Mouse (Mus musculus) cerebellum, postnatal 25 days (tissue): Measurements from ENCODE around the gene Hk3.

Source experiments
- DNase-seq, 2 experiments: peaks; one replicate each; pipeline ENCODE4 v3.0.0; 2021; ENCODE audit warnings: mixed read lengths in 2 of 2

Hk3 gene

GRCm38 (mm10) chr13:55021194-55021779 is at the start of gene Hk3:
Gene Hk3 (minus strand): TSS chr13:55021385.
- no peak for DNase-seq

GRCm38 (mm10) chr13:55069719-55070118 is 48.5 kb upstream of the Hk3 start:
- DNase-seq, result no peak

- DNase-seq, result no peak
Observed at GRCm38 (mm10) chr13:55063276-55063675, 42.1 kb upstream of the Hk3 start.

- peak; percentile 15 to 48 for DNase-seq
Observed at GRCm38 (mm10) chr13:55058042-55058441, 36.9 kb upstream of the Hk3 start.

- DNase-seq, result no peak
Observed at GRCm38 (mm10) chr13:55047706-55048105, 26.5 kb upstream of the Hk3 start.

GRCm38 (mm10) chr13:55040016-55040415 is 18.8 kb upstream of the Hk3 start:
- no peak for DNase-seq

DNA sequence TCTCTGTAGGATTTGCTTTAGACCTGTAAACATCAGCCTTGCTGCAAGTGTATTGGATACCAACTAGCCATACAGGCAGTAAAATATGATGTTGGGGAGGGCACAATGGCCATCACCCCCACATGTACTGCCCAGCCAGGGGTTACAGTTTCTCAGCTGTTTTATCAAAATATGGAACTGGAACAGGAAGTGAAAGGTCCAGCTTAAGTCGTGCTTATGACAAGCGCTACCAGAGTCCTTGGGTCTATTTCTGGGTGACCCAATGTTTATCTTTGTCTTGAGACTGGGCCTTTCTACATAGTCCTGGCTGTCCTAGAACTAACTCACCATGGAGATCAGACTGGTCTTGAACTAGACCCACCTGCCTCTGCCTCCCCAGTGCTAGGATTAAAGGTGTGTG is 3.0 kb upstream of the Hk3 start:
- DNase-seq, result no peak

DNA sequence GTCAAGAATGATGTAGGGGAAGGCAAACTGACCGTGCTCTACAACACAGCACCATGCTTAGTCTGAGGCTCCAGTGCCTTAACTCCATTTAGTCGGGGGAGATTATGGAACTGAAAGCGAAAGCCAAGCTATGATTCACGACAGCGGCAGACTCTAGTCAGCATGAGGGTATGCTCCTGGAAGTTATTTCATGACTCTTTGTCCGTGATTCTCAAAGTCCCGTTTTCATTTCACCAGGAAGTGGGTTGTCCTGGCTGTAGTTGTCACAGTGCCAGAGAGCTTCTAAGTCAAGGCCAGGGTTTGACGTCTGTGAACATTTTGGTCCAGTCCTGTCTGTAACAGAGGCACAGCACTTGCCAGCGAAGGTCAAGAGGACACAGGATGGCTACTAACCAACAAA is 1.5 kb upstream of the Hk3 start:
- DNase-seq, result no peak

DNA sequence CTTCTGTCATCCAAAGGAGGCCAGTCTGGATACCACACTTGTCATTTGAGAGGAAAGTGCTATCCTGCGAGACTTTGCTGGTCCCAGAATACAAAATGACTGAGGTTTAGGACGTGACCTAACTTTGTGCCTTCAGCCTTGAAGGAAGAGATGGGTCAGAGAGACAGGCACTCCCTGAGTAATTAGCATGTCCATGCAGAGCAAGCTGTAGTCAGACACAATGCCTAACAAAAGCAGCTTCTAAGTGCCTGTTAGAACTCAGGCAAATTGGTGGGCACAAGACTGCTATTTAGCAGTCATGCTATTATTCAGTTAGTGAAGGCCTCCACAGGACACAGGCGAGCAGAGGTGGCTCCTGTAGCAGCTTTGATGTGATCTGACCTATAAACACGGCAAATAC is 1.1 kb upstream of the Hk3 start:
- DNase-seq, result no peak

- DNase-seq, result no peak
Observed at GRCm38 (mm10) chr13:55020051-55020450, 1.1 kb downstream of the Hk3 start.

GRCm38 (mm10) chr13:55019181-55019580 is 2.0 kb downstream of the Hk3 start:
- peak in 1 of 2 experiments; percentile 56 for DNase-seq

DNA sequence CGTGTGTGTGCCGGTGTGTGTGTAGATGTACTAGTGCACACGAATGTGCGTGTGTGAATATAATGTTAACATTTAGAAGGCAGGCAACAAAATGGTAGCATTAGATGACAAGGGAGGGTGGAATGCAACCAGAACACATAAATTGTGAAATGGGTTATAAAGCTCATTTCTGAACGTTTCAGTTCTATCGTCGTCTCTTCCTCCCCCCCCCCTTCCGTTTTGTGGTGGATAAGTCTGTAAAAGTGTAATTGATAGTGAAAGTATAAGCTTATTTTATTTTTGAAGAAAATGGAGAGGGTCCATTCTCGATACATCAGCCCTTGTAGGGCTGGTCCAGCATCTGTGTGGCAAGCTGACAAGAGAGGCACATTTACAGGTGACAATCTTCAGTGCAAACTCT is 2.5 kb downstream of the Hk3 start:
- no peak for DNase-seq

DNA sequence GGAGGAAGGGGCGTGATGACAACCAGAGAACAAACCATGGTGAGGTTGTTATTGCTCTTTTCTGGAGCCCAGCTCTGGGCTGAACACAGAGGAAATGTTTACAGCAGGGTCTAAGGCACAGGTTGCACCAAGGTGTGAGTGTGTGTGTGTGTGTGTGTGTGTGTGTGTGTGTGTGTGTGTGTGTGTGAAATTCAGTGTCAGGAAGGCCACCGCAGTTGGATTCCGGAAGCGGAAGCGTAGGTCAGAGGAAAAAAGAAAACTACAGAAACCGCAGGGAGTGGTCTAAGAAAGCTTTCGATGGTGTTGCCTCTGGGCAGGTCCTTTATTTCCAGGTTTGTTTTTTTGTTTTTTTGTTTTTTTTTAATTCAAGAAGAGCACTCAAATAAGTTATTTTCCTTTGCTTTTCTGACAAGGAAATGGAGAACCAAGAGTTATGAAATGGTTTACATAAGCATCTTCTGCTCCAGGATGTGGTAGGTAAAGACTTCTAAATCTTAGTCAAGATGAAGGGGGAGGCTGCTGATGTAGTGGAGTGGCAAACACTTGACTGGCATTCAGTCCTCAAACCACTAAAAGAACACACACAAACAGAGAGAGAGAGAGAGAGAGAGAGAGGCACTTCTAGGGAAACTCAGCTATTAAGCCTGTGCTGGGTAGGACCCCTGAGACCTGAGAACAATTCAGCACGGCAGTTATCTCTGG is 3.1 kb downstream of the Hk3 start:
- DNase-seq, result no peak

DNA sequence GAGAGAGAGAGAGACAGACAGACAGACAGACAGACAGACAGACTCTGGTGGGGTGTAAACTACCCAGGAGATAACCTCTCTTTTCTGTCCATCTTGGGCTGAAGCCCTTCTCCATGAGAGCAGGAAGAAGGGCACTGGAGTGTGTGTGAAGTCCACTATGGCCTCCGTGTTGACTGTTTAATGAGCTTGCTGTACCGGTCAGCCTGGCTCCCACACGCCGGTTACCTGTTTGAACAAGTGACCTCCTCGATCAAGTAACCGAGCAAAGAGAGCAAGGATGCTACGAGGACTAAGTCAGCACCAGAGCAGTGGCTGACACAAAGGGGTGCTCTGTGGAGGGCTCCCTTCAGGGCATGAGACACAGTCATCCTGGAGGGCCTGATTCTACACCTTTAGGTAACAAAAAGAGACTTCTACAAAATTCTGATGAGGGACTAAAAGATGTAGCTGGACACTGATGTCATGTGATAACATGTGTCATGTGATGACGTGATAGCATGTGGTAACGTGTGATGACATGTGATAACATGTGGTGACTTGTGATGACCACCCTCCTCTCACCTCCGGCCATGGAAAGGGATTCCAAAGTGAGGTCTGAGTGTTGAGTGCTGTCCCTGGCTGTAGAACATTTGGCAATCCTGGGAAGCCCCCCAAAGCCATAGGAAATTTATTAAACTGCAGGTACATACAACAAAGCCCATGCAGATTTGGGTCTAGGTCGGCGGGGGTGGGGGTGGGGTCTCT is 3.9 kb downstream of the Hk3 start:
- DNase-seq, result no peak

DNA sequence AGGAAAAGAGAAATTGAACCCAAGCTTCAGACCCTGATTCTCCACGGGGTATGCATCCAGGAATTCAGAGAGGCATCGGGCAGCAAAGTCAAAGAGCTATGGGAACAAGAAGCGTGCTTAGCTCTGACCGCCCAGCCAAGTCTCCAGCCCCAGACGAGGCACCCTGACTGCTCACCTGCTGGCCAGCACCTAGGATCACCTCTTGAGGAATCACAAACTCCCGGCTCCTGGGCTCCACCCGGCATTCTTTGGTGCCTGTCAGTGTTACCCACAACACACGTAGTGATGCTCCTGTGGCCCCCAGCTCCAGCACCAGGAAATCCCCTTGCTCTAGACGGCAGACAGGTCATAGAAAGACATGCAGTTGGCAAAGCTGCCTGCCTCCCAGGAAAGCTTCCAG is 6.7 kb downstream of the Hk3 start:
- no peak for DNase-seq

- DNase-seq, result no peak
Observed at GRCm38 (mm10) chr13:55013702-55014344, 7.4 kb downstream of the Hk3 start.

DNA sequence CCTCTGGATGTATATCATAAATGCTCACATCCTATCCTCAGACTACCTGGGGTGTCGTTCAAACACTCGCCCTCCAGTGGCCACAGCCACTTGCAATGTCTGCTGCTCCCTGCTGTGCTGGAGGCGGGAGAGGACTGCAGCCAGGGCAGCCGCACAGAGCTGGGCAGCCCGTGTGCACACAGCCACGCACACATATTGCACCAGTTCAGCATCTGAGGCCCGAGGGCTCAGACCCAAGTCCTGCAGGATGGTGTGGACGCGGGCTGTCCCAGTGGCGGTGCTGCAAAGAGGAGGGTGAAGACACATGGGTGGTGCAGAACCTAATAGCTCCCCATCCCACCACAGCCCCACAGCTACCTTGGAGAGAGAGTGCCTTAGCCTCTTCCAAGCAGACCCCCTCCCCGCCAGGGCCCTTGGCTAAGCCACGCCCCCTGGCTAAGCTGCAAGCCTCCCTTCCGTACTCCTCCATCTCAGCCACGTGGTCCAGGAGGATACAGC is 9.2 kb downstream of the Hk3 start:
- peak in 1 of 2 experiments; percentile 55 for DNase-seq

GRCm38 (mm10) chr13:55011103-55011502 is 10.1 kb downstream of the Hk3 start:
- DNase-seq, result no peak

- DNase-seq, result no peak
Observed at GRCm38 (mm10) chr13:55008589-55008988, 12.6 kb downstream of the Hk3 start.

DNA sequence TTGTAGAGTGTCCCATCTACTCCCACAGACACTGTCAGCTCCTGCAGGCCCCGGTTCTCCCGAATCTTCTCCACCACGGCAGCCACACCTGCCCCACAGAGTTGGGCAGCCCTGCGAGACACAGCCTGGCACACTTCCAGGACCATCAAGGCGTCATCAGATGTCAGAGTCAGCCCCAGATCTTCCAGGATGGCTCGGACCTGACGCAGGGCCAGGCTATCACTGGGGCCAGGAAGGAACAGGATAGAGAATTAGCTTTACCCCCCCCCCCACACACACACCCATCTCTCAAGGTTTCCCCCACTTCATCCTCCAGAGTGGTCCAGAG is 14.8 kb downstream of the Hk3 start:
- peak in 1 of 2 experiments; percentile 56 for DNase-seq

DNA sequence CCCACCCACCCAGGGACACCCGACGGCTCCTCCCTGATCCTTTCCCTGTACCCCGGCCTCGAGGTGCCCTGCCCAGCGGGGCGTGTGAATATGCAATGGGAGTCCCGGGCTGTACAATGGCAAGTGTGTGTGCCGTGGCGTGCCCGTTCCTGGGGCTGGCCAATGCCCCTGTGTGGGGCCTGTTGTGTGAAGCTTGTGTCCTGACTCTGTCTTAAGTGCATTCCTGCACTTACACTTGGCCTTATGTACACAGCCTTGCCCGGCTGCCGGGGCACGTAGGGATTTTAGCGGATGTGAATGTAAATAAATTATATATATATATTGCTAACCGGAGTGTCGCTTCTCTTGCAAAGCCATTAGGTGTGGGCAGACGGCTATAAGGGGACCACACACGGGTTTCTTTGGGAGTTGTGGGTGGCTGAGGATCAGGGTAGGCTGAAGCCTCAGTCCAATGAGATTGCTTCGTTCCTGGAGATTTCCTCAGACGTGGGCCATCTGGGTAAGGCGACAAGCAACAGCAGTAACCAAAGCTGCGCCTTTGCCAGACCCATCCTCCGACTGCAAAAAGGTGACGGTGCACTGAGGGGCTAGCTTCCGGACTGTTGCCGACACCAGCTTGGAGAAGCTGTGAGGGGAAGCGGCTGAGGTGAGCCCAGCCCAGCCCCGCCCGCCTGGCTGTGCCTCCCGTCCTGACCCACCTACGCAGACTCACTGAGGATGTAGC is 15.3 kb downstream of the Hk3 start:
- peak in 1 of 2 experiments; percentile 29 for DNase-seq

GRCm38 (mm10) chr13:55004646-55005045 is 16.5 kb downstream of the Hk3 start:
- DNase-seq, result peak; percentile 43 to 68

- DNase-seq, result no peak
Observed at GRCm38 (mm10) chr13:55002090-55002489, 19.1 kb downstream of the Hk3 start.
